Mouse (Mus musculus) kidney, adult 18-20 months (tissue): Measurements from ENCODE around the gene Rbm43.

Experiments
- DNase-seq: peaks from one replicate; pipeline ENCODE4 v3.0.0; 2021

Rbm43 gene

GRCm38 (mm10) chr2:51934574-51935334 lies at the start of gene Rbm43:
Rbm43 (minus strand) TSS chr2:51935163.
- DNase-seq: peak; percentile 75

DNA sequence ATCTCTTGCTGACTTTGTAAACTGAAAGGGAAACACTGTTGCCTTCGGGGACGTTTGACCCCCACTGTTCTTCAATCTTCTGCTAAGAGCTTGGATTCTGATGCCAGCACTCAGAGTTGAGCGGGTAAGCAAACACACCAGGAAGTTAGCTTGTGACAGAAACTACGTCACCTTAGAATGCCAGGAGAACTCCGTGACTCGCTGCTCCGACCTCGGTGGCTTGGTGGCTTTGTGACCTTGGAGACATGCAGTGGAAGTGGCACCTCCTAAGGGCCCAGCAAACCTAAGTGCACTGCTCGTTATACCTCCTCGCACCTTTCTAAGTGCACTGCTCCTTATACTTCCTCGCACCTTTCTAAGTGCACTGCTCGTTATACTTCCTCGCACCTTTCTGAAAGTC lies 47.3 kb upstream of the Rbm43 start:
- no peak for DNase-seq

- DNase-seq: peak; percentile 38
Observed at GRCm38 (mm10) chr2:51981630-51982029, 46.7 kb upstream of the Rbm43 start.

DNA sequence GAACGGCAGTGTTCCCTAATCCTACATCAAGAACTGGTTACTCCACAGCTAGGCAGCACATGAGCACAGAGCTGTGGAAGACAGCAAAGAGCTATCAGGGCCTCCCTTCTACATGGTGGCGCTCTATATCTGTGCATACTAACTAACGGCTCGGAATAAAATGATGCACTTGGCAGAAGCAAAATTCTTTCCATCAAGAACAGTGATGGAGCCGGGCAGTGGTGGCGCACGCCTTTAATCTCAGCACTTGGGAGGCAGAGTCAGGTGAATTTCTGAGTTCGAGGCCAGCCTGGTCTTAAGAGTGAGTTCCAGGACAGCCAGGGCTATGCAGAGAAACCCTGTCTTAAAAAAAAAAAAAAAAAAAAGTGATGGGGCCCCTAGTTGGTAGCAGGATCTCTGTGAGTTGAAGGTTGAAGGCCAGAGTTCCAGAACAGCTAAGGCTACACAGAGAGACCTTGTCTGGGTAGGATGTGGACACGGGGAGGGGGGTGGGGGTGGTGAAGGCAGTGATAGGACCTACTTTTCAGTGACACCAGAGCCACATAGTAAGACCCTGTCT lies 38.5 kb upstream of the Rbm43 start, which contains the start of gene Nmi:
TSS of gene Nmi (minus strand) at position 85 of the 559 bp plus-strand sequence.
- DNase-seq: peak; percentile 26

DNA sequence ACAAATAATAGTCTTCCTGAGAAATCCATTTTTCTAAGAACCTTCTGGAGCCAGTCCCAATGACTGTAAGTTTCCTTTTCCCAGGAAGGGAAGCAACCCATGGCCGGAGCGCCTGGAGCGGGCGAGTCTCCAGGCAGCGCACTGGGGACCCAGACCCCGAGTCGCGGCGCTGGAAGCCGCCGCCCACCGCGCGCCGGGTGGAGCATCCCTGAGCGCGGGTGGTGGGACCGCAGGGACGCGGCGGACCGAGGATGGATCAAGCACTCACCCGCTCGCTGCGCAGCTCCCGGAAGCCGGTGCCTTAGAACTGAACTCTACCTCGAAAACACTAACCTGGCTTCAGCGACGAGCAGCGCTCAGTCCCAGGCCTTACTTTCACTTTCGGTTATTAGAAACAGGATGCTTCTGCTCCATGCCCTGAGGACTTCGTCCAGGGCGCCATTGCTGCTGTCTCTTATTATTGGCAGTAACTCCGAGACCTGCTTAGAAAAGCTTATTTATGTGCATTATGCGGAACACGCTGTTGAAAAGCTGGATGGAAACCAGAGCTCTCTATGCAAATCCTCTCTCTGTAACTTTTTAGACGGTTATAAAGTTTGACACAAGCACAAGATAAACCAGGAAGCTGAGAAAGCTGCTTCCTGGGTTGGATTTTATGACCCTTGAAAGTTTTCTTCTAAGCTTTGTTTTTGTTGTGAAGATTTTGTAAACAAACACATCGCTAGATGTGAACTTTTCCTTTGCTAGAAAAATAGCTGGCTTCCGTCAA lies 37.9 kb upstream of the Rbm43 start:
- peak; percentile 66 for DNase-seq

GRCm38 (mm10) chr2:51972142-51972541 lies 37.2 kb upstream of the Rbm43 start:
- DNase-seq: peak; percentile 35

DNA sequence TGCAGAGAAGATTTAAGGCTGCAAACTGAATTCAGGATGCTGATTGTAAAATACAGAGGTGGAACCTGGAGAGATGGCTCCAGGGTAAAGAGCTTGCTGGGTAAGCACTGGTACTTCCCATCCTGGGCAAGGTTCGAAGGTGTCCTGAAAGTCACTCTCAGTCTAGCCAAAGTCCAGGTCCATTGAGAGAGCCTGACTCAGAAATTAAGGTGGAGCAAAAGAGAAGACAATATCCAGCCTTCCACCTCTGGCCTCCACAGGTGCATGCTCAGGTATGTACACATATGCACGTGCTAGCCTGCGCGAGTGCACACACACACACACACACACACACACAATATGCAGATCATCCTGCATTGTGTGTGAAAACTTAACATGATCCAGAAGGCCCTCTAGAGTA lies 35.9 kb upstream of the Rbm43 start:
- DNase-seq: no peak

DNA sequence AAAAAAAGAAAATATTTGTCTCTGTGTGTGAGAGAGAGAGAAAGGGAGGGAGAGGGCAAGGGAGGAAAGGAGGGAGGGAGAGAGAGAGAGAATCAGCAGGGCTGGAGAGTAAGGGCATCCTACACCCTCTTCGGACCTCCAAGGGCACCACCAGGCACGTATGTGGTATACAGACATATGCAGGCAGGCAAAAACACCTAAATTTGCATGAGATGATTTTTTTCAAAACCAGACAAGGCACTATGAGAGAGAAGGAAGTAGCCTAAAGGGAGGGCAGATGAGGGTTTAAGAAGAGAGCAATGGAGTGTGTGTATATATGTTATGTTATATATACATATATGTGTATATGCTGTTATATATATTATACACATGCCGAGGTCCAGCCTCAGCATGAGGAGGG lies 32.3 kb upstream of the Rbm43 start:
- DNase-seq: no peak

GRCm38 (mm10) chr2:51953648-51954204 lies 18.8 kb upstream of the Rbm43 start:
- no peak for DNase-seq

- DNase-seq: no peak
Observed at GRCm38 (mm10) chr2:51950876-51951275, 15.9 kb upstream of the Rbm43 start.

DNA sequence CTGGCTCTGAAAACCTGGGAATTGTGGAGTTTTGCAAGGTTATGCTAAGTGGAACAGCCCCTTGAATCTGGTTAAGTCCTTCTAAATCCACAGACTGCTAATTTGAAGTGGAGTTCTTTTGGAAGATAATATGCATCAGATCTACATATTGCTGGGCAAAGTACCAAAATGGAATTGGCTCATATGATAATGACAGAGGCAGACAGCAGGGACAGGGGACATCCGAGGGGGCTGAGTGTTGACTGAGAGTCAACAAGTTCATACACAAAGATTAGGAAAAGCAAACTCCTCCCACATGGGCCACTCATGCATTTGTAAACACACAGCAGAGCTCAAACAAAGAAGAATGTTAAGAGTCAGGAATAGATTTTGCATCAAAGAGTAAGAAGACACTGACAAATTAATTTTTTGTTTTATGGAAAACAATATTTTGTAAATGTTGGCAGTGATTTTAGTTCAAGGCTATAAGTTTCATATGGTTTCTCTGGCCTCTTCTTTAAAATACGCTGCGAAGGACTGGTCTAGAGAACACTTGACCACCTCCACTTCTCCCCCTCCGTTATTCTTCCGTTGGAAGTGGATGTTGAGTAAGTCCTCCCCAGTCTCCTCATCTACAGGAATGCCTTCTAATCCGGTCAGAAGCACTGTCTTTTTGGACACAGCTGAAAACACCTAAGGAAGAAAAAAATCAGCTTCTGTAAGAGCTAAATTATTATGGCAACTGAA lies 13.3 kb upstream of the Rbm43 start:
- DNase-seq: no peak

DNA sequence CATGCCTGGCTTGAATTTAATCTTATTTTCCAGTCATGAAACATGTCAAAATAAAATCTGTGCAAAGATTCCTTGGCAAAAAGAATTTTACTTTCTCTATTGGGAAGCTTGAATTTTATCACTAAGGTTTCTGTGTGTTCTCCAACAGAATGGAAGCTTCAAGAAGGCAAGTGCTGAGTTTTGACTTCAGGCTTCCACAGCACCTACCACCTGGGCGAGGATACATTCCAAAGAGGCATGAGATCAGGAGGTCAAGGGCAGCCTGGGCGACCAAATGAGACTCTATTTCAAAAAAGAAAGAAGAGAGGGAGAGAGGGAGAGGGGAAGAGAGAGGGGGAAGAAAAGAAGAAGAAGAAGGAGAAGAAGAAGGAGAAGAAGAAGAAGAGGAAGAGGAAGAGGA lies 10.8 kb upstream of the Rbm43 start:
- DNase-seq: no peak

DNA sequence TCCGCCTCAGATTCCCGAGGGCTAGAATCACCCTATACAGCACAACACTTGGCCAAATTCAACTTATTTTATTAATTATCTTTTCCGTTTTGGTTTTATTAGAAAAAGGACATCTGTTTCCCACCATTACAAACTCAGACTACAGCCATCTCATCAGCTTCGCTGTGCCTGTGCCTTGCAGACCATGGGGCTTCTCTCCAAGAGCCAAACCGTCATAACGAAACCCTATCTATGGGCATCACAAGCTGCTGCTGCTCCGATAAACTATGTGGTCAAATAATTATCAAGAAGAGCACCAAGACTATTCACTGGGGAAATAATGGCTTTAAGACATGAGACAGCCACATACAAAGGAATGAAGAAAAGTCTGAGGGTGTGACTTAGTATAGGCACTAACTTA lies 6.9 kb upstream of the Rbm43 start:
- DNase-seq: no peak

- DNase-seq: no peak
Observed at GRCm38 (mm10) chr2:51938750-51939149, 3.8 kb upstream of the Rbm43 start.

DNA sequence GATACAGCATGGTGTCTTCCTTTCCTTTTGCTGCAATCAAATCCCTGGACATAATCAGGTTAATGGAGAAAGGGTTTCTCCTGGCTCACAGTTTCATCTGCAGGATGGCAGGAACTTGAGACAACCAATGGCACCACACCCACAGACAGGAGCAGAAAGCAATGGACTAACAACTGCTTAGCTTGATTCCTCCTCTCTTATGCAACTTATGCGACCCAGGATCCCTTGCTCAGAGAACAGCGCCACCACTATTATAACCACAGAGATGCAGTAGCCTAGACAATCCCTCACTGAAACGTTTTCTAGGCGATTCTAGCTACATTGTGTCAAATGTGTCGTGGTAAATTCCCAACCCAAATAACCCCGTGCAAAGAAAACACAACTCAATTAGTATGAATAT lies 2.0 kb upstream of the Rbm43 start:
- no peak for DNase-seq

- DNase-seq: no peak
Observed at GRCm38 (mm10) chr2:51936585-51936984, 1.6 kb upstream of the Rbm43 start.

DNA sequence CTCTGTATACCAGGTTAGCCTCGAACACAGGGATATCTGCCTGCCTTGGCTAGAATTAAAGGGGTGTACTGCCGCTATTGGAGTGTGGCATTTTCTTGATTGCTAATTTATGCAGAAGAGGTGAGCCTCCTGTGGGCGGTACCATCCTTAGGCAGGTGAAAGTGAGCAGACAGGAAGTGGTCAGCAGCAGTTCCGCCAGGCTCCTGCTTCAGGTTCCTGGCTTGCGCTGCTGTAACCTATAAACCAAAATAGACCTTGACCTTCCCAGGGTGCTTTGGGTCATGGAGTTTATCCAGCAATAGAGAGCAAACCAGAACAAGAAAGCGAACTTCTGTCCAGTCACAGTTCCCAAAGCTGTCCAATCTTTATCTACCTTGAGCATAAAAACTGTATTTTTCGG lies 958 bp upstream of the Rbm43 start:
- no peak for DNase-seq

DNA sequence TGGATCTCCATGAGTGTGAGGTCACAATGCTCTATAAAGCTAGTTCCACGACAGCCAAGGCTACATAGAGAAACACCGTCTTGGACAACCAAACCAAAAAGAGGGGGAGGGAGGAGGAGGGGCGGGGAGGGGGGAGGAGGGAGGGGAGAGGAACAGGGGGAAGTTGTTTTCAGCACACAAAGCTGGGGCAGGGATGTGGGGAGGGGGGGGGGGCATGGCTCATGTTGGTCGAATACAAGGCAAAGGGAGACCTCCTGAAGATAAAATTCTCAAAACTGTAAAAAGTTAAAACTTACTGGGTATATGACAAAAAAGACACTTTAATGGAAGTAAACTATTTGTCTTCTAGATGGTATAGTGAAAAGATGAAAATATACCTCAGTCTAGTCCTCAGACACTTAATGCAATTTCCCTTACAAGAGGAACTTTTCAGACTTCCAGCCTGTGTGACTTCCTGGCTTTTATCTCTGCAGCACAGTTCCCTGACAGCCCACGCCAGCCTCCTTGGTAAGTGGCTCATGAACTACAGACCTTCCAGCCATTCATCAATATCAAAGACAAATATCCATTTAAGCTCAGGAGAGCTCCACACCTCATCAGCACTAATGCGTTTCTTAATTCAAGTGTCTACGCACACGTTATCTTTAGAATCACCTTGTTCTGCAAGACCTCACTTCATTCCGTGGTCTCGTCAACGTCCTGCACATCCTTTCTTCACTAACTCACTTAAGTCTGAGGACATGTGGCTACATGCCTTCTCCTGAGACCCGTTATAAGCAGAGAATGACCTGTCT lies 1.4 kb downstream of the Rbm43 start:
- DNase-seq: no peak

DNA sequence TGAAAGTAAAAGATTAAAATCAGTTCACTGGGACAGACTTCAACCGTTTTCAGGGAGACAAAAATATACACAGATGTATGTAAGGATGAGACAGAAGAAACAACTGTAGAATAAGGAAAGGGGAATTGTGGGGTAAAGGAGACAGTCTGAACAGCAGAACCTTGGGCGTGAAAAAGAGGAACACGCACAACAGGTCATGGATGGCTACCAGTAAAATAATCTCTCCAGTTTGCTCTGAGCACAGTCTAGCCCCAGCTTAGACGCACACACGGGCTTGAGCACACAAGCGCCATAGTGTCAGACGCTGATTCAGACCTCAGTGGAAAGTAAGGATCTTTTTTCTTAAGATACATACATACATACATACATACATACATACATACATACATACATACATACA lies 3.7 kb downstream of the Rbm43 start:
- no peak for DNase-seq

DNA sequence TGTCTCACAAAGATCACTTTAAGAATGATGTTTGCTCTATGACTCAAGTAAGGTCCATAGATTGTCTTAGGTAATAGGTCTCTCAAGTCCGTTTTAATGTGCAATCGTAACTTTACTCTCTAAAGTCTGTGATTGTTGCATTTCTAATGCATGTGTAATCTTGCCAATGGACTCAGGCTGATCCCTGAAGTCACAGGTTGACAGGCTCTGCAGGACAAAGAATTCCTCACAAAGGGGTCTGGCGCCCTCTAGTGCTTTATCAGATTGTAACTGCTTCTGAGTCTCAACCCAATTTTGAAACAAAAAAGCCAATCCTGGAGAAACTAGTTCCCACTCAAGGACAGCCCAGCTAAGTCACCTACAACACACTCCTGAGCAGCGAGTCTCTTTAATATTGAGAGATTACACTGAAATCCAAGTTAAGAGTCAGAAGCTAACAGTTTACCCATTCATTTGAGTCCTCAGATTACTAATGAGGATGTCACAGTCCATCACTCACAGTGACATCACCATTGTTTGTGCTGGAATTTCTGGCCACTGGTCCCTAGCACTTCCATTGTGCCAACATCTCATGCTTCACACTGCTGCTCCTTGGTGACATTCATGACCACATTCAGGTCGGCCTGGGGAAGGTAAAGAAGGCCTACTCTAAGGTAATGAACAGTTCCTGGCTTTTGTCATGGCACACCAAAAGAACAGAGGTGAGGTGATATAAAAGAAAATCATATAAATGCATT lies 19.9 kb downstream of the Rbm43 start:
- peak; percentile 60 for DNase-seq

DNA sequence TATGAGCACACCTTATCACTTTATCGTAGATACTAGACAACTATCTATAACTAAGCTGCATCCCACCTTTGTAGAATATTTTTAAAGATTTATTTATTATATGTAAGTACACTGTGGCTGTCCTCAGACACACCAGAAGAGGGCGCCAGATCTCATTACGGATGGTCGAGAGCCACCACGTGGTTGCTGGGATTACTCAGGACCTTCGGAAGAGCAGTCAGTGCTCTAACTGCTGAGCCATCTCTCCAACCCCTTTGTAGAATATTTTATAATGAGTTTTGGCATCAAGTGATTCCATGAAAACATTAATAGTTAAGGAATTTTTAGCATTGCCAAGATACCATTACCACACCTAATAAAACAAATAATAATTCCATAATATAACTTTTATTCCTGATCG lies 20.4 kb downstream of the Rbm43 start:
- DNase-seq: no peak
